Mouse (Mus musculus) urinary bladder, adult 18-20 months (tissue): ENCODE measurements at regions not wholly inside any gene's neighbourhood (a gene's known extent, or its start where the extent isn't known, plus 50 kb on each side); places are given as distances from the start of the nearest gene placed in this dataset.
A peak's percentile ranks its signal among the peaks of the same experiment; 100 is the strongest.
"Not testable (repeated sequence)": the region's sequence is repeated elsewhere in the genome, so short reads cannot be mapped to it uniquely, and the experiment has no call there.

Experiments used
- DNase-seq, 2 experiments: peaks; one replicate each; pipeline ENCODE4 v3.0.0; 2022; ENCODE audit warnings: low spot score in 2 of 2, mixed read lengths in 2 of 2

DNA sequence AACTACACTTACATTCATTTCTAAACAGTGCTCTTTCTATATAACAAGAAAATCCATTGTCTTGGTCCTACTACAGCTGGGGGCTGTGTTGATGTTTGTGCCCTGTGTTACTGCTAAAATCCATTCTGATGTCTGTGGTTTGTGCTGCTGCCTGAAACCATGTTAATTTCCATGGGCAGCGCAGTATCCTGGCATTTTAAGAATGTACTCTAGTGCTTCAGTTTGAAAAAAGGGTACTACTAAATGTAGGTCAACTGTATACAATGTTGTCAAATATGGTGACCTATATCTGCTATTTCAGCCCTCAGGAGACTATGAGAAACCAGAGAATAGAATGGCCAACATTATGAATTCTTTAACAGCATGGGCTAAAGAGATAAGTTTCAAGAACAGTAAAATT lies 1052.2 kb downstream of the Hace1 start:
- no peak for DNase-seq

DNA sequence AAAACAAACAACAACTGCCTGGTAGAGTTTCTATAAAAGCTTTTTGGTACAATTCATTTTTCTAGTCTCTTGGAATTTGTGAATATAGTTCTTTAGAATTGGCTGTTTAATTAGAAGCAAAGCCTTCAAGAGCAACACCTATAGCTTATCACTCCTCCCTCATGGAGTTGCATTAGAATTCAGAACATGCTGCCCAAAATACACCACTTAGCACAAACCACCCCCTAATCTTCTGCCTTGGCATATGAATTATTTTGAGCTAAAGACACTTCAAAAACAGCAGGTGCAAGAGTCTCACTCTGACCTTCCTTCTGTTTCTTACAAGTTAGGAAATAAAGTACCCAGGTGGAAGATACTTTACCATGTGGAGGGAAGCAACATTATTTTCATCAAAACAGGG lies 1085.4 kb downstream of the Hace1 start:
- DNase-seq, result no peak

DNA sequence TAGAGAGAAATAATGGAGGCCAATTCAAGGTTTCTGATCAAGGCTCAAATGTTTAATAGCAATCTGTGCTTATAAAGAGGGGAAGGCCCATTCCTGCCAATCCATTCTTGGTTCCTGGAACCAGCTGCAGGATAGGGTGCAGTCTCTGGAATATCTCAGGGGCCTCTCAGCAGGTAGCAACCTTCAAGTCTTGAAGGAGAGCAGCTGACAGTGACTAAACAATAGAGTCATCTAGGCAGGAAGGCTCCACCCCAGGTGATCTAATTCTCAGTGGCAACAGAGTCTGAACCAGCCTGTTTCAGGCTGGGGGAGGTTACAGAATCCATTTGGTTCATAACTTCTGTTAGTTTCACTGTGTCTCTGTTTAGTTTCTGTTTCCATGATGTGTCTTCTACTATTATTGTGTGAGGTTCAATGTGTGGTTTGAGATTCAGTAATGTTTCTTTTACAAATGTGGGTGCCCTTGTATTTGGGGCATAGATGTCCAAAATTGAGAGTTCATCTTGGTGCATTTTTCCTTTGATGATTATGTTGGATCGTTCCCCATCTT lies 1112.3 kb downstream of the Hace1 start:
- not testable (repeated sequence) for DNase-seq

DNA sequence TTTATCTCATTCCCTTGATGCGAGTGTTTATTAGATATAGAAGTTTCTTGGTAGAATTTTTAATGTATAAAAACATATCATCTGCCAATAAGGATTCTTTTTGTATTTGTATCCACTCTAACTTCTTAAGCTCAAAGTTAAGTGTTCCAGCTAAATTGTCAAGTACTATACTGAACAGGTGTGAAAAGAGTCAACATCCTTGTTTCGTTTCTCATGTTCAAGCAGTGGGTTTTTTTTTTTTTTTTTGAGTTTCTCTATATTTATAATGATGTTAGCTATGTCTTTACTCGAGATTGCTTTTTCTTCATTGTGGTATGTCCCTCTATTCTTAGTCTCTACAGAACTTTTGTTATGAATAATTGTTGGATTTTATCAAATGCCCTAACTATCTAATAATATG lies 1115.0 kb downstream of the Hace1 start:
- DNase-seq, result no peak

DNA sequence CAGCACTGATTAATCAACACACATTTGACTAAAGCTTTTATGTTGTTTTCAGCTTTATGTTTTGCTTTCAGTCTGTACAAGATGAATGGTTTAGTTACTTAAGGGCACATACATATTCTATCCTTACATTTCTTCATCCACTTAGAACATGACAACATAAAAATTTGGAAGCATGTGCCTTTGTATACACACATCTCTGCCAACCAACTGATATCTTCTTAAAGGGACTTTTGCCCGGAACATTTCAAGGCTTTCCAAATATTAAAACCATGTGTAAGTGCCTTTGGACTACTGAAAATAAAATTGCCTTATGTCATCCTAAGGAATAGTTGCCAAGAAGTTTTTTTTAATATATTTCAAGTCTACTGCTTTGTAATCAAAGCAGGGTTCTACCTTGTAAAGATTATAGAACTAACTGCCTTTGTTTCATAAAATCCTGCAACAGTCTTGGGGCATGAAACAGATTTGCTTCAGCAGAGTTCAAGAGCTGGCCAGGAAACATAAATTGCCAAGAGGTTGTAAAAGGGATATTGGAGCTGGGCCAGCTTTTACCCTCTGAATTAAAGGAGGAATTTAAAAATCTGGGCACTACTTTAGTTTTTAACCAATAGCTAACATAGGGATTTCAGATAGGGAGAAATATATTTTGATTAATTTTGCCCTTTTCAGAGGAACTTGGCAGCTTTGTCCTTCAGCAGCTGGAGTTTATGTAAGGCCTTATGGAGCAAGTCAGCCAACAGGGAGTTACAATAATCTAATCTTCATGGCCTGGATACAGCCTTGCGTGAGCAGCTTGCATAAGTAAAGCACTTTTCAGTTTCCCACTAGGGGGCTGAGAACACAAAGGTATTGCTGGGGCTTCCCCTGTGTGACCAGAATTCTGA lies 1120.0 kb downstream of the Hace1 start:
- no peak for DNase-seq

DNA sequence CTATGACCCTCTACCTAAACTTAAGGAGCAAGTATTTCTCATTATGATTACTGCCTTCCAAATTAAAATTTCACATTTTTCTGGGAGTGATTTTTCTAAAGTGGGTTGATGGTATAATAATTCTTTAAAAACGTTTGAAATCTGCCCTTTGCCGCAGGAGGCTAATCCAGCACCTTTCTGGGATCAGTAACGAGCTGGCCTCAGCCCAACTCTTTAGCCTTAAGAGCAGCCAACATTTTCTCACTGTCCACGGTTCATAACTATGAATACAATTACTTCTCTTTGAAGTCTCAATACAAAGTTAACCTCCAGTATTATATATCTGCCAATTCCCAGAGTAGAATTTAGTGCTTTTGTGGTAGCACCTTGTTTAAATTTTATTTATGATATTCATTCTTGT lies 1123.6 kb downstream of the Hace1 start:
- no peak for DNase-seq

DNA sequence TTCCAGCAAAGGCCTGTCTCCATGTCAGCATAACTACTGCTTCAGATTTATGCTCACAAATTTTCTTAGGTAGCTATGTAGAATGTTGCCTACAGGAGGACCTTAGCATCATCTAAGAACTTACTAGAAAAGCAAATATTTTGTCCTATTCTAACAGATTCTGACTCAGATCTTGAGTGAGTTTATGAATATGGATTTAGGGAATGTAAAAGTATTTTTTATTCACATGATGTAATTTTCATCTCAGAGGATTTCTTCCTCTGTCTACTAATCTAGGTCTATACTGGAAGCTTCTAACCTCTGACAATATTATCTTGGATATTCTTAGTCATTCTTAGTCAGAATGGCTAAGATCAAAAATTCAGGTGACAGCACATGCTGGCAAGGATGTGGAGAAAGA lies 1130.4 kb downstream of the Hace1 start:
- DNase-seq, result not testable (repeated sequence)

DNA sequence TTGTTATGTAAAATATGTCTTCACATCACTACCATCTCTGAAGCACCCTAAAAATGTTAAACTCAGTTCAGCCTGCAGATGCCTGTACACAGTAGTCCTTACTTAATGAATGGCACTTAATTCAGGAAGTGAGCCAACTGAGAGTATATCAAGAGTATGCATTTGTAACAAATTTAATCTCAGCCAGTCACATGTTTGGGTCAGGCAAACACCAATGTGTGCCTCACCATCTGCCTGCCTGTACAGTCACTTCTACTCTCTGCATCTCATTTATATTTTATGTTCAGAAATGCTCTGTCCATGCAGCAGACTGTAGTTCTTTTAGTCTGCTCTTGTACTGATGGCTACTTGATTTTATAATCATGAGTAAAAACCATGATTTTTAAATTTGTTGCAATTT lies 1135.1 kb downstream of the Hace1 start:
- no peak for DNase-seq

DNA sequence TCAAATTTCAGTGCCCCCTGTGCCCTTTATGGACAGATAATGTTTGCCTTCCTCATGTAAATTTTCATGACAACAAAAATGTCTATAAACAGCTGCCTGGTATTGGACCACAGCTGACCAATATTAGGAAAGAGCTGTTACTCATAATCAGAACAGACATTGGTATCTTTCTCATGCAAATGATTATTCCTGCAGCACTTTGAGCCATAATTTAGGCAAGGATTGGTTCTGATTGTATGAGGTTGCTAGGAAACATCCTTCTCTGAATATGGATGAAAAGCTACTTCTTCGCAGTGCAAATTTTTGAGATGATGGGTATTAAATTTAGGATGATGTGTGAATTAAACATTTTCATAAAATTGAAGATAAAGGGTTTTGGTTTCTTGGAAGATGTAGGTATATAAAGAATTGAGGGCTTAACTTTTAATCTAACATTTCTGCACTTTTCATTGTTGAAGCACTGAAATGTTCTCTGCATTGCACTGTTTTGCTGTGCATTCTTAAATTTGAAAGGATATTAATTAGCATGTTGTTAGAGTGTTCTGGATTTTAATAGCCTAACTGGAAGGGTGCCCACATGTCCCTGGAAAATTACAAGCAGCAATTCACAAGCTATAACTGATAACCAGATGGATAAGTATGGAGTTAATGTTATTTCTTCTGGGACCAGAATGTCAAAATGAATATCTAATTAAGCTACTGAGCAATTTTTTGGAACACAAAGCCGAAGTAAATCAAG lies 1140.9 kb downstream of the Hace1 start:
- no peak for DNase-seq

DNA sequence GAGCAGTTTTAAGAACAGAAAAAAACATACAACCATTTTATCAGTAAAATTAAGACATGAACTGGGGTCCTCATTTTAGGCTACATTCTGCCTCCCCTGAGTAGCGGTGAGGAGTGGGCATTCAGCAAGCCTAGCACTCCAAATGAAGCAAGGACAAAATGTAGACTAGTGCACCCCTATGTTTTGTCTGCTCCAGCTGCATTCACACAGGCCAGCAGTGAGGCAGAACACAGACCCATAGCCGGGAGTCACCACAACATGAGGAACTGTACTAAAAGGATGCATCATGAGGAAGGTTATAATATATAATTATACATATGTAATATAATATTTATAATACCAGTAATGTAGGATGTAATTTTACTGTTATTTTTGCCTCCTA lies 1141.5 kb downstream of the Hace1 start:
- DNase-seq, result no peak

DNA sequence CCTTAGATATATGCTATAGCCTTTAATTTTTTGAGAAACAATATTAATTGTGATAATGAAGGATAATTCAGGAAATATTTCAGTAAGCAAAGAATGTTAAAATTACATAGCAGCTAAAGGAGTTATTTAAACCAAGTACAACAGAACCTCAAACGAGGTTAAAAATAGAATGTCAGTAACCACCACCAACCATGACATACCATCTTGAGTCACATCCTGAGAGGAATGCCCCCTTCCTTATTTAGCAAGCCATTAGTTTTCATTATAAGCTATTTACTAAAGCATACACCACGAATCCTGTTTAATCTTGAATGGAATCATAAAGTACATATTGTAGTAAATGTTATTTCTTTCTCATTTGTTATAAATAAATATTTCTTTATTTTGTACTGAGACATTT lies 1146.0 kb downstream of the Hace1 start:
- DNase-seq, result no peak

DNA sequence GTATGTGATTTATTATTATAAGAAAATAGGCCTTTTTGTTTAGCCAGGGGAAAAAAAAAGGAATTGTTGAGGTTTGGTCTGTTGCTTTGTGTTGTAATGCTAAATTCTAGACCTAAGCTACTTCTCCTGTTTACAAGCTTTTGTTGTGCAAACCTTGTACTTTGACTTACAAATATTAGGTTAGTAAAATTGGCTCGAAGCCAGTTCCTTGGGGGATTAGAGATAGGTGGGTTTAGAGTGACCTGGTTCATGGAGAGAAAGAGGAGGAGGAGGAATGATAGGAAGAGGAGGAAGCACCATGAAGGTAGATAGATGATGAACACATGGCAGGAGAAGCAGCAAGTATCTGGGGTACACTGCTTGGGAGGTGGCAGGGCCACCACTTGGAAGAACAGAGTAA lies 1153.0 kb downstream of the Hace1 start:
- DNase-seq, result no peak

DNA sequence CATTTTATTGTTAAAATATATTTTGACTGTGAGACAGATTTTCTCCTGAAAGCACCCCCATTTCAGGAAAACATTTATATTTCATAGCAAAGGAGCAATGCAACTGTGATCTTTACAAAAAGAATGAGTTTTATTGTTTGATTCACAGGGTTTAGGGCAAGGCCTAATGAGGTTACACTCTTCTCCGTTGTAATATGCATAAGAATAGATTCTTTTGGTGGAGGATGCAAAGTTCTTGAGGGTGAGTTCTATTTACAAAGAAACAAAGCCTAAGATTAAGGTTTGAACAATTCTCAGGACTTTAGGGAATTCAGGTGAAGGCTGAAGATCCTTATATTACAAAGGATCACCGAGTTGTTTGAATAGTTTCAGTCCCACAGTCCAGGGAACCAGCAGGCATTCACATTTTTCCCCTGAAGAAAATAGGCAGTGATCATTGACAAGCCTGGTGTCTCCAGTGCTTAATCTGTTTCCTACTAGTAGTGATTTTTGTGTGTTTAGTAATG lies 1156.2 kb downstream of the Hace1 start:
- DNase-seq, result no peak

DNA sequence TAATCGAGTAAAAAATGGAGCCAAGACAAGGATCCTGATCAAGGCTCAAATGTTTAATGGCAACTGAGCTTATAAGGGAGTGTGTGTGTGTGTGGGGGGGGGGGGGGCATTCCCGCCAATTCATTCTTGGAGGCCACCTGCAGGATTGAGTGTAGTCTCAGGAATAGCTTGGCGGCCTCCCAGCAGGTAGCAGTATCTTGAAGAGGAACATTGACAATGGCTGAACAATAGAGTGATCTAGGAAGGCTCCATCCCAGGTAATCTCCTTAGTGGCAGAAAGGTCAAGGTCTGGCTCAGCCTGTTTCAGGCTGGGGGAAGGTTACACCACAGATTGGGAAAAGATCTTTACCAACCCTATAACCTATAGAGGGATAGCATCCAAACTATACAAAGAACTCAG lies 1163.5 kb downstream of the Hace1 start:
- no peak for DNase-seq

DNA sequence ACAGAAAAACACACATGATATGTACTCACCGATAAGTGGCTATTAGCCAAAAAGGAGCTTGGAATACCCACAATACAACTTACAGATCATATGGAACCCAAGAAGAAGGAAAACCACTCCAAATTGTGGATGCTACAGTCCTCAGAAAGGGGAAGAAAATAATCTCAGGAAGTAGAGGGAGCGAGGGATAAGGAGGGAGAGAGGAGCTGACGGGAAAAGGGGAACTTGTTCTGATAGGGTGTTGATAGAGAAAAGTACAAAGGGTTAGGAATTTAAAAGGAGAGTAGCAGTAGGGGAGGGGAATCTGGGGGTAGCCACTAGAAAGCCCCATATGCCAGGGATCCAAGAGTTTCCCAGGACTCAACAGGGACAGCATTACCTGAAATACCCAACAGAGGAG lies 1164.5 kb downstream of the Hace1 start:
- no peak for DNase-seq

DNA sequence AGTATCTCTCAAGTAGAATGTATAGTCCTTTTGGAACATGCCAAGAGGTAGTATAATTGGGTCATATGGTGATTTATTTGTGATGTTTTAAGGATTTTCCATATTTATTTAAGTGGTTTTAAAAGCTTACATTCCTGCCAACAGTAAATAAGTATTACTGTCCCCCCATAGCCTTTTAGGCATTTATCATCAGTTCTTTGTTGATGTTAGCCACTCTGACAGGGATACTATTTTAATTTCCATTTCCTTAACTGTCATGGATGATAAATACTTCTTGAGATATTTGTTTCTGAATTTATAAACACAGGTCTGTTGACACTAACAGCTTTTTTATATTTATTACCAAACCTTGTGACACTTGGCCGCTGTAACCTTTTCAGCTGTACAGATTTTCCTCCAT lies 1183.3 kb downstream of the Hace1 start:
- DNase-seq, result no peak

DNA sequence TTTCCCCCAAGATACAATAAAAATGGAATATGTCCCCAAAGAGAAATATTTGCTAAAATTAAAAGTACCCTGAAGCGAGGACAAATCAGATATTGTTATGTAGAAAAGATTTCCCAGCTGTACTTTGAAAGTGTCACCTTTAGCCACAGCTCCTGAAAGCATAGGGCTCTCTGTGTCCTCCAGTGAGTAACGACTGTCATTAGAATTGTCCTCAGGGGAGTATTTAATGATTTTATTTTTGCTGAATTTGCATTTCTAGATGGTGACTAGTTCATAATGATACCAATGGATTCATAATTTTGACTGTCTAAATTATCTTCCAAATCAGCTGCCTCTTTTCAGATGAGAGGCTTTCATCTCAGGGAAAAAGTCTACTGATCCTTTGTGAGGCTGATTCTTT lies 1201.1 kb downstream of the Hace1 start:
- DNase-seq, result no peak

DNA sequence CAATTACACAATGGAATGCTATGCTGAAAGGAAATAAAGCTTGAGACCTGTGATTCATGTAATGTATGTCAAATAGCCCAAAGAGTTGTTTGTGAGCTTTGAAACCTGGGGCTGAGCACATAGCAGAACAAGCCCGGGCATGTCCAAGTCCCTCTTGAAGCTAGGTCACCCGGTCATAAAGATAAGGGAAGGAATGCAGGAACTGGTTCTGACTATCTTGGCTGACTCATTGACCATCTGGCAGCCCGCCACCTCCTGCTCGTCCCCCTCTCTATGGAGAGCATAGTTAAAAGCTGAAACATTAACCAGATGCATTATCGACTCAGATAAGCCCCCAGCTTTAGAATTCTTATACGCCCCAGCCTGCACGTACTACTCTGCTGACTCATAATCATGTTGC lies 1208.1 kb downstream of the Hace1 start:
- peak; percentile 53 to 71 for DNase-seq

DNA sequence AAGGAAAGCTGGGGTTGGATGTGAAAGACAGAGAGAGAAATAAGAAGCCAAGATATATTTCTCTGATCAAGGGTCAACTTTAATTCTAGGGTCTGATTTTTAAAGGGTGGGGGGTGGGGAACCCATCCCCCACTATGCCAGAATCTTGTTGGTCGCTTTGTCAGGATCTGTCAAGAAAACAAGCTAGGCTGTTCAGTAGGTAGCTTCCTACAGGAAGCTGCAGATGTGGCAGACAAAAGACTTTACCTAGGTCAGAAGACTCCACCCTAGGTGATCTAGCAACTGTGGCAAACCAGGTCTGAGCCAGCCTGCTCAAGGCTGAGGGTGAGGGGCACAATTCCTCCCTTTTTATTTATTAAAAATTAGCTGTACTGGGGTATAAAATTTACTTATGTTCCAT lies 1236.6 kb downstream of the Hace1 start:
- DNase-seq, result no peak

DNA sequence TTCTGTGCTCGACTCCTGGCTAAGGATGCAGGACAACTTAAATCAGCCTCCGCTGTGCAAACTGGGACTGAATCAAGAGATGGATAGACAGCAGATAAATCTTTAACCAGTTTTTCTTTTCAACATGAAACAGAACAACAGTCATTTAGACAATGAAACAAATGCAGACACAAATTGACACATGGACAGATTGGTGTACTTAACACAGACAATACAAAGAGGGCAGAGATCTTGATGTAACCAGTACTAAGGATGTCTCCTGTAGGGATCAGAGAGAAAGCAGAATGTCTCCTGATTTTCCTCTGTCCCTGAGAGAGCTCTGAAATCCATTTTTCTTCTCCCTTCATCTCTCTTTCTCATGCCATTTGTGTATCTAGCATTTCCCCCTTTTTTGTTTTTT lies 1241.5 kb downstream of the Hace1 start:
- no peak for DNase-seq

DNA sequence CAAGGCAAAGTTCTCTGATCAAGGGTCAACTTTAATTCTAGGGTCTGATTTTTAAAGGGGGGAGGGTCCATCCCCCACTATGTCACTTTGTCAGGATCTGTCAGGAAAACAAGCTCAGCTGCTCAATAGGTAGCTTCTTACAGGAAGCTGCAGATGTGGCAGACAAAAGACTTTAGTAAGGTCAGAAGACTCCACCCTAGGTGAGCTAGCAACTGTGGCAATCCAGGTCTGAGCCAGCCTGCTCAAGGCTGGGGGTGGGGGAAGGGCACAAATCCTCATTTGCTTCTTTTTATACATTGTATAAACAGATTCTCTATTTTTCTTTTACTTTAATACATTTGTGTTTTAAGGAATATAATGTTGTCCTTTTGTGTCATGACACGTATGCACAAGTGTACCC lies 1242.3 kb downstream of the Hace1 start:
- no peak for DNase-seq

DNA sequence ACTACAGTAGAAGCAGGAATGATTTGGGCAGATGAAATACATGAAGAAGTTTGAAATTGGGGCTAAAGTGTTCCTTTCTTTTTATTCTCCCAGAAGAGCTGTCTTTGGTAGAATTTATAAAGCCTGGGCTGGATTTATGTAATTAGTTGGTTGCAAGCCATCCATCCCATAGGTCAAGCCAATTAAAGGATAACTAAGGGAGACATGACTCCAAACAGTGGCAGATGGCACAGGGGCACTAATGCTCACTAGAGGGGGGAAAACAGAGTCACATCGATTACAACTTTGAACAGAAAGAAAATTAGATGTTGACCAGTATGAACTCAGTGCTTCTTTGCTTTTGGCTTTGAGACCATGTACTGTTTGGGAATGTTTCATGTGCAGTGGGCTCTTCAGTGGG lies 1246.2 kb downstream of the Hace1 start:
- DNase-seq, result no peak

DNA sequence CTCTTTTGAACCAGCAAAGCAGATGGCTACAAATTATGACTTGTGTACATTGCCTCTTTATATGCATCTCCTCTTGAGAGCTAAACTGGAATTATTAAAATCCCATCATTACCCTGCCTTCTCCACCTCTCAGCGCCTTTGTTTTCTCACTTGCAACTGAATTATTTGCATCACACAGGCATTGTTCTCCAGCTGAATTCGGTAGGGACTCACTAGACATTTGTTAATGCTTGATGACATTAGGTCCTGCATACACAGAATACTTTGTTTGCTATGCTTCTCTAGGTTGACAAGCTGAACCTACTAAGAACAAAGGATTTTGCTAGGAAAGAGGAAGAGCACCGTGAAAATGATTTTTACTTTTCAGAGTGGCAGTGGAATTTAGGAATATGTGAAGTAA lies 1248.4 kb downstream of the Hace1 start:
- no peak for DNase-seq
